Mouse (Mus musculus) stomach, embryonic 16.5 days (tissue): ENCODE results near the gene Bbip1. TPM values are rescaled to one million over a fixed set of nuclear protein-coding genes. Genes with fewer than 3 reads are reported as not detected.
"Not testable (repeated sequence)": the region's sequence is repeated elsewhere in the genome, so short reads cannot be mapped to it uniquely, and the experiment has no call there.

ENCODE experiments used
- ATAC-seq: fragments of 200-750 bp; cut with Nextera tagmentation; 2 replicates; pipeline ENCODE4 v1.8.0; 2017; ENCODE audit warnings: moderate number of reproducible peaks, moderate TSS enrichment; ENCODE audit not compliant: insufficient read depth, low FRiP score
- H3K27ac ChIP-seq: fragments of 300-500 bp; sonication (generic); 2 replicates; pipeline ENCODE4 v1.5.1; 2014; ENCODE audit warnings: low read length
- H3K27me3 ChIP-seq: fragments of 300-500 bp; sonication (generic); 2 replicates; pipeline ENCODE4 v1.6.1; 2014; ENCODE audit warnings: low read length, control low read depth, mixed read lengths; ENCODE audit not compliant: control insufficient read depth, insufficient read depth
- H3K36me3 ChIP-seq: fragments of 300-500 bp; sonication (generic); 2 replicates; pipeline ENCODE4 v1.6.1; 2014; ENCODE audit warnings: low read length; ENCODE audit not compliant: control insufficient read depth, insufficient read depth
- H3K4me1 ChIP-seq: fragments of 300-500 bp; sonication (generic); 2 replicates; pipeline ENCODE4 v1.6.1; 2014; ENCODE audit warnings: low read length, control low read depth, mixed read lengths; ENCODE audit not compliant: control insufficient read depth, insufficient read depth
- H3K4me2 ChIP-seq: fragments of 300-500 bp; sonication (generic); 2 replicates; pipeline ENCODE4 v1.6.1; 2014; ENCODE audit warnings: low read depth, low read length, mixed read lengths
- H3K4me3 ChIP-seq: fragments of 300-500 bp; sonication (generic); replicated peaks from 2 replicates; pipeline ENCODE4 v1.5.1; 2014; ENCODE audit warnings: mild to moderate bottlenecking, low read length
- H3K9ac ChIP-seq: fragments of 300-500 bp; sonication (generic); 2 replicates; pipeline ENCODE4 v1.6.1; 2014; ENCODE audit warnings: low read length
- H3K9me3 ChIP-seq: fragments of 300-500 bp; sonication (generic); replicated peaks from 2 replicates; pipeline ENCODE4 v1.6.1; 2016; ENCODE audit warnings: low read length, control low read depth; ENCODE audit not compliant: control insufficient read depth
- WGBS: fragments of 180-500 bp; shearing (Covaris S2); extraction: QIAGEN DNeasy Blood & Tissue Kit; methylation state at CpG from one replicate; pipeline ENCODE4 v1.1.7; 2014; 5-methylcytosine and 5-hydroxymethylcytosine counted together
- polyA plus RNA-seq: library from polyadenylated mRNA; unstranded; fragments of >200 nt; fragmentation: Nextera tagmentation; extraction: Ambion mirVana; gene quantifications from 2 replicates; pipeline ENCODE4 v1.2.1, GENCODE M21; 2015

Bbip1 gene
- polyA plus RNA-seq, 1 experiment from 2014 or later, result 69.9 TPM

DNA sequence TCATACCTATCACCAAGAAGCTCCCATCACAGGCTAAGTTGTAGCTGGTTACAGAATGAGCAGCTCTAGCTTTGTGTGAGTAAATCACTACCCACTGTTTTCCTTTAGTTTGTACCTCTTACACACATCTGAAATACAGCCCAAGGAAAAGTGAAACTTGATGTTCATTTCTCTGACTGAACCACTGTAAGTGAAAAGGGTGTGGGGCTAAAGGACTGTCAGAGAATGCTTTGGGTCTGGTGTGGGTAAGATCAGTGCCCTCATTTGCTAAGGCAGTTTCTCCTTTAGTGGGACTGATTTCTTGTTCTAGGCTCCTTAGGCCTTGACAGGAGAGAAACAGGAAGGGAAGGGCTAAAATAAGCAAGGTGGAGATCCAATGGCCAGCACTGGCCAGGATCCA is 10.4 kb downstream of the Bbip1 start:
- Histone ChIP-seq H3K27ac (no peak overlapping the region), H3K27me3 (no peaks in the 10 kb centered on the region), H3K9ac (no peak overlapping the region), H3K36me3 (peaks cover 6% of the 10 kb centered on the region; the same call in 1 of the 2 replicates), H3K4me2 (no peak overlapping the region), H3K4me1 (no peaks in the 10 kb centered on the region; the same call in 1 of the 2 replicates), H3K9me3 (no peaks in the 10 kb centered on the region), H3K4me3 (no peak overlapping the region)
- no peak for ATAC-seq

- no peaks in the 10 kb centered on the region; the same call in 1 of the 2 replicates for H3K4me1 ChIP-seq
- H3K27ac ChIP-seq, result no peak overlapping the region
- H3K9me3 ChIP-seq, result no peaks in the 10 kb centered on the region
- no peak overlapping the region for H3K4me2 ChIP-seq
- H3K27me3 ChIP-seq, result no peaks in the 10 kb centered on the region
- no peak overlapping the region for H3K4me3 ChIP-seq
- no peak overlapping the region for H3K9ac ChIP-seq
- peaks cover 8% of the 10 kb centered on the region; the same call in 1 of the 2 replicates for H3K36me3 ChIP-seq
- no peak for ATAC-seq
Measured at GRCm38 (mm10) chr19:53933050-53933449, 11.4 kb downstream of the Bbip1 start.

DNA sequence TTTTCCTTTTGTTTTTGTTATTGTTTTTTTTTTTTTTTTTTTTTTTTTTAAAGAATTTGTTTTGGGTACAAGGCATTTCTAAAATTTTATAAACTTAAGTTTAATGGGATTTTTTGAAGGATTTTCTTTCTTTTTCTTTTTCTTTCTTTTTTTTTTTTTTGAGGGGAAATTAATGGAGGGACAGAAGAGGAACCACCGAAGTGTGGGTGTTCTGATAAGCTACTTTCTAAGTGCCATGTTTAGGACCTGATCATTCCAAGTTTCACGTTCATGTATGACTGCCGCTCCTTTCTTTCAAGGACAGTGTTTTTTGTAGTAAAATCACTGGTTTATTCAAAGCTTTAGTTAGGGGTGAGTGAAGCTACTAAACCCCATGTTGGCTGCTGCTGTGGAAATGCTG is 15.2 kb downstream of the Bbip1 start:
- Histone ChIP-seq H3K27me3 (no peaks in the 10 kb centered on the region), H3K4me1 (no peaks in the 10 kb centered on the region; the same call in 1 of the 2 replicates), H3K9me3 (0 out of 2 replicates have a peak, but pooled peaks cover under 1% of the 10 kb centered on the region), H3K4me2 (no peak overlapping the region), H3K4me3 (no peak overlapping the region), H3K9ac (no peak overlapping the region), H3K36me3 (peaks cover 16% of the 10 kb centered on the region), H3K27ac (no peak overlapping the region)
- no peak for ATAC-seq
- WGBS, result 83% methylated on average over 3 of the region's 3 CpGs

GRCm38 (mm10) chr19:53926705-53927104 is 17.7 kb downstream of the Bbip1 start:
- H3K27me3 ChIP-seq, result no peaks in the 10 kb centered on the region
- WGBS, result 93% methylated on average over 1 of the region's 1 CpGs
- H3K27ac ChIP-seq, result no peak overlapping the region
- H3K9ac ChIP-seq, result no peak overlapping the region
- no peak overlapping the region for H3K4me2 ChIP-seq
- 0 out of 2 replicates have a peak, but pooled peaks cover 2% of the 10 kb centered on the region for H3K9me3 ChIP-seq
- H3K4me1 ChIP-seq, result no peaks in the 10 kb centered on the region
- H3K4me3 ChIP-seq, result no peak overlapping the region
- H3K36me3 ChIP-seq, result peaks cover 24% of the 10 kb centered on the region
- ATAC-seq, result no peak

- Histone ChIP-seq H3K9me3 (0 out of 2 replicates have a peak, but pooled peaks cover 2% of the 10 kb centered on the region), H3K27me3 (no peaks in the 10 kb centered on the region), H3K4me2 (no peak overlapping the region), H3K9ac (no peak overlapping the region), H3K27ac (no peak overlapping the region), H3K4me3 (no peak overlapping the region), H3K36me3 (peaks cover 19% of the 10 kb centered on the region), H3K4me1 (no peaks in the 10 kb centered on the region)
- 82% methylated on average over 2 of the region's 2 CpGs for WGBS
- ATAC-seq, result no peak
Measured at GRCm38 (mm10) chr19:53925338-53925751, 19.1 kb downstream of the Bbip1 start.

- not testable (repeated sequence) for ATAC-seq, H3K9ac ChIP-seq, H3K27me3 ChIP-seq, H3K4me2 ChIP-seq, H3K9me3 ChIP-seq, H3K27ac ChIP-seq, H3K4me1 ChIP-seq, H3K4me3 ChIP-seq
- H3K36me3 ChIP-seq, result peaks cover 29% of the 10 kb centered on the region
- WGBS, result 91% methylated on average over 3 of the region's 3 CpGs
Measured at GRCm38 (mm10) chr19:53921996-53922395, 22.4 kb downstream of the Bbip1 start.

- 0 out of 2 replicates have a peak, but pooled peaks cover 2% of the 10 kb centered on the region for H3K9me3 ChIP-seq
- H3K4me2 ChIP-seq, result no peak overlapping the region
- H3K36me3 ChIP-seq, result peaks cover 27% of the 10 kb centered on the region
- H3K4me1 ChIP-seq, result no peaks in the 10 kb centered on the region
- no peak overlapping the region for H3K27ac ChIP-seq
- H3K27me3 ChIP-seq, result no peaks in the 10 kb centered on the region
- no peak overlapping the region for H3K9ac ChIP-seq
- no peak overlapping the region for H3K4me3 ChIP-seq
- no peak for ATAC-seq
- 81% methylated on average over 10 of the region's 10 CpGs for WGBS
Measured at GRCm38 (mm10) chr19:53919541-53919940, 24.9 kb downstream of the Bbip1 start.

DNA sequence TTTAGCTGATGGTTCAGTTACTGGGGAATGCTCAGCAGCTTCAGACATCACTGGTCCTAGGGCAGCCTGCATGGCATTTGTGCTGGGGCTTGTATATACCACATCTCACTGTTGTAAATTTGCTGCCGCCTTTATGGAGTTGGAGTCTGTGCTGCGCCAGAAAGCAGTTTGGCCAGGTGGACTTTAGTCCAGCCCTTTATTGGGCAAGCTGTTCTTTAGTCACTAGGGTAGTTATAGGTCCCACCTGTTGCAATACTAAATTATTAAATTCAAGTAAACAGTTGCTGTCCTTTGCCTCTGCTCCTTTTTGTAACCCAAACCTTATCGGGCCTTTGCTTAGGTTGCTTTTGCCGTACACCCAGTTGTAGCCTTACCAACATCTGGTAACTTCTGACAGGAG is 29.5 kb downstream of the Bbip1 start:
- H3K4me1 ChIP-seq, result no peaks in the 10 kb centered on the region
- H3K9ac ChIP-seq, result no peak overlapping the region
- no peaks in the 10 kb centered on the region for H3K9me3 ChIP-seq
- peaks cover 36% of the 10 kb centered on the region for H3K36me3 ChIP-seq
- H3K4me3 ChIP-seq, result no peak overlapping the region
- no peak overlapping the region for H3K27ac ChIP-seq
- no peak for ATAC-seq
- no peak overlapping the region for H3K4me2 ChIP-seq
- no peaks in the 10 kb centered on the region for H3K27me3 ChIP-seq
- 91% methylated on average over 4 of the region's 4 CpGs for WGBS

GRCm38 (mm10) chr19:53906703-53907070 is 37.7 kb downstream of the Bbip1 start:
- H3K4me3 ChIP-seq, H3K9ac ChIP-seq, ATAC-seq, H3K9me3 ChIP-seq, H3K27me3 ChIP-seq, H3K27ac ChIP-seq, H3K4me2 ChIP-seq: not testable (repeated sequence)
- Histone ChIP-seq H3K36me3 (peaks cover 17% of the 10 kb centered on the region), H3K4me1 (peaks cover 21% of the 10 kb centered on the region)
